Mouse (Mus musculus) intestine, embryonic 16.5 days (tissue): ENCODE results near the gene Ube2g2. TPM values are rescaled to one million over a fixed set of nuclear protein-coding genes. Genes with fewer than 3 reads are reported as not detected.
"Not testable (repeated sequence)": the region's sequence is repeated elsewhere in the genome, so short reads cannot be mapped to it uniquely, and the experiment has no call there.

Source experiments
- ATAC-seq: fragments of 200-750 bp; cut with Nextera tagmentation; 2 replicates; pipeline ENCODE4 v1.8.0; 2017; ENCODE audit warnings: moderate TSS enrichment, moderate library complexity
- H3K27ac ChIP-seq: fragments of 300-500 bp; sonication (generic); 2 replicates; pipeline ENCODE4 v1.5.1; 2014; ENCODE audit warnings: mild to moderate bottlenecking, low read length
- H3K27me3 ChIP-seq: fragments of 300-500 bp; sonication (generic); replicated peaks from 2 replicates; pipeline ENCODE4 v1.6.1; 2014; ENCODE audit warnings: low read length, control low read depth, mixed read lengths; ENCODE audit not compliant: control insufficient read depth, insufficient read depth
- H3K36me3 ChIP-seq: fragments of 300-500 bp; sonication (generic); 2 replicates; pipeline ENCODE4 v1.6.1; 2014; ENCODE audit warnings: low read length, control low read depth; ENCODE audit not compliant: control insufficient read depth, insufficient read depth
- H3K4me1 ChIP-seq: fragments of 300-500 bp; sonication (generic); 2 replicates; pipeline ENCODE4 v1.6.1; 2014; ENCODE audit warnings: low read length, control low read depth, mixed read lengths; ENCODE audit not compliant: control insufficient read depth, insufficient read depth
- H3K4me2 ChIP-seq: fragments of 300-500 bp; sonication (generic); 2 replicates; pipeline ENCODE4 v1.6.1; 2014; ENCODE audit warnings: low read depth, low read length, control low read depth
- H3K4me3 ChIP-seq: fragments of 300-500 bp; sonication (generic); 2 replicates; pipeline ENCODE4 v1.5.1; 2014; ENCODE audit warnings: mild to moderate bottlenecking, low read length
- H3K9ac ChIP-seq: fragments of 300-500 bp; sonication (generic); 2 replicates; pipeline ENCODE4 v1.6.1; 2014; ENCODE audit warnings: low read depth, low read length
- H3K9me3 ChIP-seq: fragments of 300-500 bp; sonication (generic); 2 replicates; pipeline ENCODE4 v1.6.1; 2016; ENCODE audit warnings: low read length, control low read depth; ENCODE audit not compliant: control insufficient read depth
- WGBS: fragments of 180-500 bp; shearing (Covaris S2); extraction: QIAGEN DNeasy Blood & Tissue Kit; methylation state at CpG from one replicate; pipeline ENCODE4 v1.1.7; 2014; 5-methylcytosine and 5-hydroxymethylcytosine counted together
- microRNA counts: library from miRNA; unstranded; fragments of <30 nt; microRNA quantifications from one replicate; lab custom pipeline; 2016
- microRNA-seq: library from miRNA; unstranded; fragments of <30 nt; microRNA quantifications from one replicate; pipeline ENCODE4, GENCODE M21; 2016
- polyA plus RNA-seq: library from polyadenylated mRNA; unstranded; fragments of >200 nt; fragmentation: Nextera tagmentation; extraction: Ambion mirVana; gene quantifications from 2 replicates; pipeline ENCODE4 v1.2.1, GENCODE M21; 2015

Ube2g2 gene
- polyA plus RNA-seq, 1 experiment from 2014 or later = 68.6 TPM

DNA sequence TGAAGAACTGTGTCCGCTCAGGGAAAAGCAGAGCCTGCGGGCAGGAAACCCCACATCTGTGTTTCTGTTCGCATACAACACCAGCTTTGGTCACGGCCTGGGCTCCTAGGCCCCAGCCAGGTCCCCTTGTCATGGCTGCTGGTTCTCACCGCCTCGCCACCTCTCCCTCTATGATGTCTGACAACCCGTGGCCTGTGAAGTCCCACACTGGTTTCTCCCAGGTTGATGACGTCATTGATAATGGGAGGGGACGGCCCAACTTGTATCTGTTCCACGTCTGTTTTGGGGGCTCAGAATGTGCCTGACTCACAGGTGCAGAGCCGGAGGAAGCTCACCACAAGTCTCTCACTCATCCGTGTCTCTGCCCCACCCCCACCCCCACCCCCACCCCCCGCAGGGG is 51.7 kb downstream of the Ube2g2 start:
- H3K27me3 ChIP-seq = peaks cover 19% of the 10 kb centered on the region
- H3K9me3 ChIP-seq = no peaks in the 10 kb centered on the region
- no peak overlapping the region for H3K9ac ChIP-seq
- H3K4me2 ChIP-seq = no peak overlapping the region
- no peak overlapping the region for H3K4me3 ChIP-seq
- no peak for ATAC-seq
- H3K4me1 ChIP-seq = peaks cover 12% of the 10 kb centered on the region
- H3K27ac ChIP-seq = no peak overlapping the region
- 57% methylated on average over 13 of the region's 13 CpGs for WGBS
- H3K36me3 ChIP-seq = no peaks in the 10 kb centered on the region

GRCm38 (mm10) chr10:77677562-77677961 is 55.5 kb downstream of the Ube2g2 start:
- Histone ChIP-seq H3K27ac (no peak overlapping the region), H3K9ac (no peak overlapping the region), H3K27me3 (peaks cover 19% of the 10 kb centered on the region), H3K4me2 (peak overlapping the region; percentile 60), H3K4me3 (peak overlapping the region; percentile 34), H3K36me3 (no peaks in the 10 kb centered on the region), H3K4me1 (peaks cover 12% of the 10 kb centered on the region), H3K9me3 (no peaks in the 10 kb centered on the region)
- no peak; the same call in 1 of the 2 replicates for ATAC-seq
- WGBS = under 1% methylated on average over 35 of the region's 35 CpGs

DNA sequence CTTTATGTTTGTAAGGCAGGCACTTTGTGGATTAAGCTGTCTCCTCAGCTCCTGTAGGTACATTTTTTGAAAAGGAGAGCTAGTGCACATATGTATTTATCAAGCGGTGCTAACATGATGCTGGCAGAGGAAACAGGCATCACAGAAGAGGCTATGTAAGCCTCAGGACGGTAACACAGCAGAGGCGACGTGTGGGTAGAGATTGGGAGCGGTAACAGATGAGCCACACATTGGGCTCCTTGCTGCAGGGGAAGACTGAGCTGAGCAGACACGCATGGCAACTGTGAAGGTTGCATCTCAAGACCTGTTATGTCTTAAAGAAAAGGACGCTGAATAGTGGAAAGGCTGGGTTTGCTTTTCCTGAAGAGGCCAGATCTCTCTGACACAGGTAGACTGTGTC is 60.9 kb downstream of the Ube2g2 start:
- Histone ChIP-seq H3K27ac (no peak overlapping the region), H3K4me3 (no peak overlapping the region), H3K9ac (no peak overlapping the region), H3K27me3 (peaks cover 20% of the 10 kb centered on the region), H3K9me3 (no peaks in the 10 kb centered on the region), H3K4me2 (no peak overlapping the region), H3K36me3 (no peaks in the 10 kb centered on the region), H3K4me1 (peaks cover 7% of the 10 kb centered on the region; the same call in 1 of the 2 replicates)
- no peak for ATAC-seq
- 80% methylated on average over 7 of the region's 7 CpGs for WGBS

- peaks cover 14% of the 10 kb centered on the region; the same call in 1 of the 2 replicates for H3K27me3 ChIP-seq
Observed at GRCm38 (mm10) chr10:77684181-77684580, 62.1 kb downstream of the Ube2g2 start.

DNA sequence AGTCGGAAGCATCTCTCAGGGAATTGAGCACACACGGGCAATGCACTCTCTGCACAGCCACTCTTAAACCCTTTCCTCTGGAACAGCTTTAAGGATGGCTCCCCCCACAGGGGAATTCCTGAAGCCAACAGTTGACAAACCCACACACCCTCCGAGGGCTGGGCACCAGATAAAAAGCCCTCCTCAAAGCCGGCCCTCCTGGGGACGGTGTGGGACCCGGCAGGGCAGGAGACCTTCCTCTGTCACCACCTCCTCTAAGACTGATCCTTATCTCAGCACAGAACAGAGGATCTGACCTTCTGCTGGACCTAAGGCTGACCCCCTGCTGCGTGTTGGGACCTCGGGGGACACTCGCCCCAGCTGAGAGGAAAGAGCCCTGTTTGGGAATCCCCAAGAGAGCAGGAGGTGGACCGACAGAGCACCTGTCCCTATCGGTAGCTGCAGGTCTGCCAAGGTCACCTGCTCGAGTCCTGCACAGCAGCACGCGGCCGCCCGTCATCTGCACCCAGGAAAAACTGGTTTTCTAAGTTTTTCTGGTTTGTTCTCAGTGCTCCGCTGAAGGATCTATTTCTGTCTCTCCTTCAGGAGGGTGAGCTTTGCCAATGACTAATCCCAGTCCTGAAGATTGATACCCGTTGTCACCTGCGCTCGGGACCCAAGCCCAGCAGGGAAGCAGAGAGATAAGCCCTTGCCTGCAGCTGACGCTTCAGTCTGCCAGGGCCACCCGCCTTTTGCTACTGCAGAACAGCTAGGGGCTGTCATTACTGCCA is 64.0 kb downstream of the Ube2g2 start, which contains the start of gene Tspear:
Gene Tspear, plus strand, starts transcription at position 675 of the 770 bp plus-strand sequence.
- Histone ChIP-seq H3K4me1 (peaks cover 3% of the 10 kb centered on the region; the same call in 1 of the 2 replicates), H3K27ac (no peak within 1 kb of the TSS), H3K9ac (peak within 1 kb of the TSS; percentile 7; the same call in 1 of the 2 replicates), H3K36me3 (no peaks in the 10 kb centered on the region), H3K4me3 (no peak within 1 kb of the TSS), H3K9me3 (no peaks in the 10 kb centered on the region), H3K4me2 (peak within 1 kb of the TSS; percentile 26; the same call in 1 of the 2 replicates), H3K27me3 (peaks cover 14% of the 10 kb centered on the region; the same call in 1 of the 2 replicates)
- ATAC-seq = peak; percentile 84
- WGBS = 3% methylated on average over 22 of the region's 22 CpGs

More at GRCm38 (mm10) chr10:77684181-77684580, 62.1 kb downstream of the Ube2g2 start:
- H3K4me3 ChIP-seq = no peak overlapping the region
- H3K9ac ChIP-seq = no peak overlapping the region
- no peaks in the 10 kb centered on the region for H3K36me3 ChIP-seq
- no peak for ATAC-seq
- WGBS = 46% methylated on average over 8 of the region's 8 CpGs
- no peak overlapping the region for H3K4me2 ChIP-seq
- no peaks in the 10 kb centered on the region for H3K9me3 ChIP-seq
- no peak overlapping the region for H3K27ac ChIP-seq
- peaks cover 3% of the 10 kb centered on the region; the same call in 1 of the 2 replicates for H3K4me1 ChIP-seq

DNA sequence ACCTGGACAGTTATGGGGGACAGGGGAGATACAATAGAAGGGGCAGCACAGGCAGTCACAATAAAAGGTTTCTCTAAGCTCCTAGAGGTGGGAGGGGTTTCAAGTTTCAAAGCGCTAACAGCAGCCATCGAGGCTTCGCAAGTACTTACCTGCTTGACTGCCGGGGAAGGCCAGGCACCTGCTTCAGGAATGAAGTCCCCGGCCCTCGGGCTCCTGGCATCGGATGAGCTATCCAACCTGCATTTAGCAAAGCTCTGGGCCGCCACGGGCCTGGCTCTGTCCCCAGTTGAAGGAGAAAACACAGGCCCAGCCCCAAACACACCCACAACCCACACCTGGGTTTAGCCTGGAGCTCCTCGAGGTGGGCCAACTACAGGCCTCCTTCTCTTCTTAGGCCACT is 64.9 kb downstream of the Ube2g2 start:
- WGBS = 28% methylated on average over 10 of the region's 10 CpGs
- Histone ChIP-seq H3K4me3 (no peak overlapping the region), H3K36me3 (no peaks in the 10 kb centered on the region), H3K4me1 (peaks cover 3% of the 10 kb centered on the region; the same call in 1 of the 2 replicates), H3K9ac (no peak overlapping the region), H3K4me2 (no peak overlapping the region), H3K27ac (no peak overlapping the region), H3K9me3 (no peaks in the 10 kb centered on the region), H3K27me3 (peaks cover 14% of the 10 kb centered on the region; the same call in 1 of the 2 replicates)
- ATAC-seq = no peak

DNA sequence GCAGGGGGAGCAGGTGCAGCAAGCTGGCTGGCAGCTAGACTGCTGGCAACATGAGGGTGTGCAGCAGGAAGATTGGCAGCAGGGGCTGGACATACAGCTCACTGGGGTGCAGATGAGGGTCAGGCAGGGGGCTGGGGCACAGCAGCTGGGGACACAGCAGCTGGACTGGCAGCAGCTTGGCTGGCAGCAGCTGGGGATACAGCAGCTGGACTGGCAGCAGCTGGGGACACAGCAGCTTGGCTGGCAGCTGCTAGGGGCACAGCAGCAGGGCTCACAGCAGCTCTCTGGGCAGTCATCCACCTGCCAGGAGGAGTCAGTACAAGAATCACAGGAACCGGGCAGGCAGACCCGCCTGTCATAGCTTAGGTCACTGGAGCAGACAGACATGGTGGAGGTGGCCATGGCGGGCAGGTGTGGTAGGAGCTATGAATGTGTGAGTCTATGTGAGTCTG is 68.3 kb downstream of the Ube2g2 start, which contains the start of gene Gm19402:
Gene Gm19402, minus strand, starts transcription at position 402 of the 452 bp plus-strand sequence.
- H3K4me2 ChIP-seq, H3K36me3 ChIP-seq, H3K9me3 ChIP-seq, H3K9ac ChIP-seq, H3K4me3 ChIP-seq, H3K4me1 ChIP-seq, ATAC-seq, H3K27ac ChIP-seq: not testable (repeated sequence)
- peaks cover 14% of the 10 kb centered on the region; the same call in 1 of the 2 replicates for H3K27me3 ChIP-seq
- WGBS = 72% methylated on average over 3 of the region's 3 CpGs

MicroRNA genes within 50 kb of the gene (microRNA counts, 519-probe panel; counts per million panel counts)
- microRNA mmu-miR-1930 (lab: Ali Mortazavi, UCI) = 1,618 counts per million, percentile 17 among the panel's probes with 10 or more counts

Small RNA genes lying within 50 kb of the gene (microRNA-seq; reads per million reads assigned to microRNA genes)
- gene Mir1930 = 4.6 reads per million, percentile 13 among the genes with 10 or more reads in this experiment

Other genes with a start within 250 kb of the Ube2g2 start
- 2.7 and 3.0 TPM in 2 replicates for gene Adarb1, start 204.0 kb upstream of the Ube2g2 start, polyA plus RNA-seq
- gene Fam207a, start 106.5 kb upstream of the Ube2g2 start, polyA plus RNA-seq = 39.0 and 43.8 TPM in 2 replicates
- gene Itgb2, start 92.0 kb upstream of the Ube2g2 start, polyA plus RNA-seq = 3.8 and 3.9 TPM in 2 replicates
- 177 and 181 TPM in 2 replicates for gene Pttg1ip, start 40.6 kb upstream of the Ube2g2 start, polyA plus RNA-seq
- 330 and 356 TPM in 2 replicates for gene Sumo3, start 16.2 kb upstream of the Ube2g2 start, polyA plus RNA-seq
- gene Gm49325, start 16.1 kb upstream of the Ube2g2 start, polyA plus RNA-seq = 1.9 TPM in 1 of 2 replicates, not detected in the other
- gene Tspear, start 64.3 kb downstream of the Ube2g2 start, polyA plus RNA-seq = 0.48 and 0.51 TPM in 2 replicates
- gene Gm19402, start 68.5 kb downstream of the Ube2g2 start, polyA plus RNA-seq = not detected in 2 replicates
- gene Gm9508, start 75.0 kb downstream of the Ube2g2 start, polyA plus RNA-seq = not detected in 2 replicates
- gene Gm10272, start 84.4 kb downstream of the Ube2g2 start, polyA plus RNA-seq = not detected in 2 replicates
- gene Gm10024, start 89.2 kb downstream of the Ube2g2 start, polyA plus RNA-seq = not detected in 2 replicates
- not detected in 2 replicates for gene Gm10142, start 93.5 kb downstream of the Ube2g2 start, polyA plus RNA-seq
- gene Krtap12-1, start 98.3 kb downstream of the Ube2g2 start, polyA plus RNA-seq = not detected in 2 replicates
- gene Gm10100, start 104.2 kb downstream of the Ube2g2 start, polyA plus RNA-seq = not detected in 2 replicates
- gene Gm18596, start 120.4 kb downstream of the Ube2g2 start, polyA plus RNA-seq = not detected in 2 replicates
- gene Gm9736, start 129.1 kb downstream of the Ube2g2 start, polyA plus RNA-seq = not detected in 2 replicates
- not detected in 2 replicates for gene Gm3233, start 137.4 kb downstream of the Ube2g2 start, polyA plus RNA-seq
- gene Gm3238, start 149.1 kb downstream of the Ube2g2 start, polyA plus RNA-seq = not detected in 2 replicates
- not detected in 2 replicates for gene Gm7138, start 154.7 kb downstream of the Ube2g2 start, polyA plus RNA-seq
- not detected in 2 replicates for gene Gm3250, start 160.3 kb downstream of the Ube2g2 start, polyA plus RNA-seq
- gene Gm7137, start 165.9 kb downstream of the Ube2g2 start, polyA plus RNA-seq = not detected in 2 replicates
- gene Gm9639, start 172.8 kb downstream of the Ube2g2 start, polyA plus RNA-seq = not detected in 2 replicates
- gene Gm19668, start 176.9 kb downstream of the Ube2g2 start, polyA plus RNA-seq = not detected in 2 replicates
- gene Gm9507, start 189.6 kb downstream of the Ube2g2 start, polyA plus RNA-seq = not detected in 2 replicates
- gene Gm2696, start 192.4 kb downstream of the Ube2g2 start, polyA plus RNA-seq = not detected in 2 replicates
- gene Krtap10-4, start 204.8 kb downstream of the Ube2g2 start, polyA plus RNA-seq = not detected in 2 replicates
- gene Krtap10-10, start 213.7 kb downstream of the Ube2g2 start, polyA plus RNA-seq = not detected in 2 replicates
- not detected in 2 replicates for gene Gm36176, start 224.5 kb downstream of the Ube2g2 start, polyA plus RNA-seq
- not detected in 2 replicates for gene Gm10318, start 230.6 kb downstream of the Ube2g2 start, polyA plus RNA-seq
- not detected in 2 replicates for gene Gm3285, start 239.7 kb downstream of the Ube2g2 start, polyA plus RNA-seq